Mouse (Mus musculus) right cerebral cortex, adult 18-20 months (tissue): ENCODE data around the gene Chaf1a.

ENCODE experiments used
- DNase-seq: peaks from one replicate; pipeline ENCODE4 v3.0.0; 2022; ENCODE audit warnings: mixed read lengths

The Chaf1a gene

GRCm38 (mm10) chr17:56040030-56040856 is at the start of gene Chaf1a:
TSS of gene Chaf1a (plus strand) at chr17:56040439.
- DNase-seq = peak; percentile 99

- DNase-seq = no peak
Measured at GRCm38 (mm10) chr17:55996007-55996406, 44.2 kb upstream of the Chaf1a start.

GRCm38 (mm10) chr17:55999794-56000499 is 40.3 kb upstream of the Chaf1a start:
- DNase-seq = no peak

GRCm38 (mm10) chr17:56003000-56003399 is 37.2 kb upstream of the Chaf1a start:
- DNase-seq = no peak

- no peak for DNase-seq
Measured at GRCm38 (mm10) chr17:56005415-56006061, 34.7 kb upstream of the Chaf1a start, which contains the start of the genes Stap2 and Mpnd. TSS of gene Stap2 (minus strand) at chr17:56005584. TSS of gene Mpnd (plus strand) at chr17:56005711.

- no peak for DNase-seq
Measured at GRCm38 (mm10) chr17:56006956-56007355, 33.3 kb upstream of the Chaf1a start.

GRCm38 (mm10) chr17:56007444-56008355 is 32.5 kb upstream of the Chaf1a start:
- DNase-seq = no peak

- peak; percentile 96 for DNase-seq
Measured at GRCm38 (mm10) chr17:56008356-56009087, 31.7 kb upstream of the Chaf1a start.

GRCm38 (mm10) chr17:56009088-56009961 is 30.9 kb upstream of the Chaf1a start:
- DNase-seq = peak; percentile 96

- DNase-seq = no peak
Measured at GRCm38 (mm10) chr17:56009962-56010240, 30.3 kb upstream of the Chaf1a start.

- DNase-seq = no peak
Measured at GRCm38 (mm10) chr17:56010255-56010654, 30.0 kb upstream of the Chaf1a start.

GRCm38 (mm10) chr17:56010681-56011080 is 29.6 kb upstream of the Chaf1a start:
- peak; percentile 60 for DNase-seq

- DNase-seq = no peak
Measured at GRCm38 (mm10) chr17:56011441-56011840, 28.8 kb upstream of the Chaf1a start.

GRCm38 (mm10) chr17:56015293-56015692 is 24.9 kb upstream of the Chaf1a start:
- no peak for DNase-seq

GRCm38 (mm10) chr17:56016382-56016781 is 23.9 kb upstream of the Chaf1a start:
- DNase-seq = no peak

GRCm38 (mm10) chr17:56016793-56017785 is 23.1 kb upstream of the Chaf1a start:
- no peak for DNase-seq

- no peak for DNase-seq
Measured at GRCm38 (mm10) chr17:56017848-56018247, 22.4 kb upstream of the Chaf1a start.

GRCm38 (mm10) chr17:56018347-56019131 is 21.7 kb upstream of the Chaf1a start:
- DNase-seq = peak; percentile 75
